Mouse (Mus musculus) erythroblast, embryonic 14.5 days (primary cell): ENCODE results near the gene Fgfr2. TPM values are rescaled to one million over a fixed set of nuclear protein-coding genes. Genes with fewer than 3 reads are reported as not detected.

Experiments
- H3K27me3 ChIP-seq: 2 replicates; pipeline ENCODE4 v1.6.1; 2012; ENCODE audit warnings: inconsistent platforms; ENCODE audit not compliant: control insufficient read depth
- H3K36me3 ChIP-seq: 2 replicates; pipeline ENCODE4 v1.6.1; 2012; ENCODE audit warnings: mild to moderate bottlenecking, inconsistent platforms; ENCODE audit not compliant: control insufficient read depth
- H3K4me1 ChIP-seq: 2 replicates; pipeline ENCODE4 v1.6.1; 2012; ENCODE audit warnings: inconsistent platforms; ENCODE audit not compliant: control insufficient read depth
- H3K4me3 ChIP-seq: replicated peaks from 2 replicates; pipeline ENCODE3; 2012; ENCODE audit warnings: moderate library complexity, mild to moderate bottlenecking, inconsistent platforms
- H3K9me3 ChIP-seq: 2 replicates; pipeline ENCODE4 v1.6.1; 2012; ENCODE audit warnings: low read length, inconsistent platforms, mixed read lengths; ENCODE audit not compliant: control insufficient read depth
- GATA1 ChIP-seq: IDR thresholded peaks from 2 replicates; pipeline ENCODE4 v1.6.1; 2012; ENCODE audit warnings: low read length, inconsistent platforms, mixed read lengths
- TAL1 ChIP-seq: IDR thresholded peaks from 3 replicates; pipeline ENCODE4 v1.6.1; 2012; ENCODE audit warnings: low read length, inconsistent platforms, mixed read lengths
- polyA plus RNA-seq: library from polyadenylated mRNA; stranded (reverse); fragments of >175 nt; gene quantifications from 2 replicates; pipeline ENCODE4 v1.2.3, GENCODE M21; 2012

Fgfr2 gene
- polyA plus RNA-seq, 1 experiment: not detected

GRCm38 (mm10) chr7:132689722-132690121 is 433.4 kb downstream of the Fgfr2 start:
- Histone ChIP-seq H3K4me1 (peaks cover 6% of the 10 kb centered on the region), H3K4me3 (no peak overlapping the region), H3K9me3 (peaks cover 3% of the 10 kb centered on the region; the same call in 1 of the 2 replicates), H3K36me3 (no peaks in the 10 kb centered on the region; the same call in 1 of the 2 replicates), H3K27me3 (no peaks in the 10 kb centered on the region)
- TF ChIP-seq GATA1: no peak
- no peak for TF ChIP-seq TAL1

GRCm38 (mm10) chr7:132688721-132689120 is 434.4 kb downstream of the Fgfr2 start:
- peaks cover 6% of the 10 kb centered on the region for H3K4me1 ChIP-seq
- no peaks in the 10 kb centered on the region for H3K27me3 ChIP-seq
- TF ChIP-seq TAL1: no peak
- TF ChIP-seq GATA1: no peak
- no peaks in the 10 kb centered on the region for H3K36me3 ChIP-seq
- no peak overlapping the region for H3K4me3 ChIP-seq
- H3K9me3 ChIP-seq: no peaks in the 10 kb centered on the region

GRCm38 (mm10) chr7:132687897-132688296 is 435.3 kb downstream of the Fgfr2 start:
- H3K4me3 ChIP-seq: no peak overlapping the region
- H3K4me1 ChIP-seq: peaks cover 6% of the 10 kb centered on the region
- no peaks in the 10 kb centered on the region for H3K36me3 ChIP-seq
- no peaks in the 10 kb centered on the region for H3K27me3 ChIP-seq
- TF ChIP-seq TAL1 (no peak), GATA1 (no peak)
- H3K9me3 ChIP-seq: no peaks in the 10 kb centered on the region

DNA sequence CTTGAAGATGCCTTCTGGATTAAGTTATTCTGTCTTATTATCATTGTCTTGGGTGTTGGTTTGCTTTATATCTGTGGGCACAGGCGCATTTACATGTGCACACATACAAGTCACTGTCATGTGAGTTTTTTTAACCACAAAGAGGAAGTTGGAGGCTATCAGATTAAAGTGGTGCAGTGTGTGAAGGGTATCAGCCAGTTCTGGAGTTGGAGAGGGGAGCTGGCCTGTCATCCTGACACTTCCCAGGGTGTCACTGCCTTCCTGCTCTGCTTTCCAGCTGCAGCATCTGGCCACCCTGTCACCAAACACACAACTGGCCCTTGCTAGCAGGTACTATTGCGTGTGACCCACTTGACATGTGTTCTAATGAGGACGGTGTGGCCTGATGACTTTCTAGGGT is 436.6 kb downstream of the Fgfr2 start:
- no peaks in the 10 kb centered on the region for H3K36me3 ChIP-seq
- no peaks in the 10 kb centered on the region for H3K9me3 ChIP-seq
- H3K27me3 ChIP-seq: no peaks in the 10 kb centered on the region
- no peak overlapping the region for H3K4me3 ChIP-seq
- H3K4me1 ChIP-seq: peaks cover 6% of the 10 kb centered on the region
- TF ChIP-seq TAL1 (no peak), GATA1 (no peak)

DNA sequence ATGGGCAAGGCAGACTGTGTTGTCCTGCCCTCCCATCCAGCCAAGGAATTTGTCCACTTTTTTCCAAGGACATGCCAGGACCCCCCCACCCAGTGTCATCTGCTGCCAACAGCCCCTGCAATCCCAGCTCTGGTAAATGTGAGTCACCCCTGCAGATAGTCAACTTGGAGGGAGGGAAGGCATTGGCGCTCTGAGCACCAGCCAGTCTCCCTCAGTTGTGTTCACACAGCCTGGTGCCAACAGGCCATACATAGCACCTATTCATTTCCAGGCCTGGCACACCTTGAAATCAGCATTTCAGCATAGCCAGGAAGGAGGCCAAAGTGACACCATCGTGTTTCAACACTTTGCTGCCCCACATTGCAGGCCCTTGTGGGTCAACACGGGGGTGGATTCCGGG is 439.2 kb downstream of the Fgfr2 start:
- Histone ChIP-seq H3K9me3 (no peaks in the 10 kb centered on the region), H3K4me1 (peaks cover 15% of the 10 kb centered on the region), H3K27me3 (no peaks in the 10 kb centered on the region), H3K36me3 (no peaks in the 10 kb centered on the region), H3K4me3 (no peak overlapping the region)
- TF ChIP-seq TAL1: no peak
- no peak for TF ChIP-seq GATA1

DNA sequence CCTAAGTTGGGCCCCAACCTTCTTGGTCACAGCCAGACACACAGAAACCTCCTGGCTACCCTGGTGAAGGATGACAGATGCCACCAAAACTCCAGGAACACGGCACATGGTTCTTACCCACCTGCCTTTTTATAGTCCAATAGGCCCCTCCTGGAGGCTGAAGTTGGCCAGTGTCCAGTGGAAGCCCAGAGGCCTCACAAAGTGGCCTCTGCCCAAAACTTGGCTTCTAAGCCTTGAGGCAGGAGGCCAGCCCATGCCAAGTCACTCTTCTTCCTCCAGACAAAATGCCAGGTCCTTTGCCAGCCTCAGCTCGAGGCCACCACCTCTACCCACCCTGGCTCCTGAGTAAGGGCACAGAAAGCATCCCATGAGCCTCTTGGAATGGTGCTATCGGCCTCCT is 440.2 kb downstream of the Fgfr2 start:
- no peak overlapping the region for H3K4me3 ChIP-seq
- no peaks in the 10 kb centered on the region for H3K27me3 ChIP-seq
- H3K36me3 ChIP-seq: no peaks in the 10 kb centered on the region
- H3K4me1 ChIP-seq: peaks cover 15% of the 10 kb centered on the region
- no peaks in the 10 kb centered on the region for H3K9me3 ChIP-seq
- TF ChIP-seq TAL1 (no peak), GATA1 (no peak)

GRCm38 (mm10) chr7:132682336-132682735 is 440.8 kb downstream of the Fgfr2 start:
- no peaks in the 10 kb centered on the region for H3K27me3 ChIP-seq
- no peaks in the 10 kb centered on the region for H3K9me3 ChIP-seq
- TF ChIP-seq GATA1 (no peak), TAL1 (no peak)
- H3K36me3 ChIP-seq: no peaks in the 10 kb centered on the region
- peaks cover 15% of the 10 kb centered on the region for H3K4me1 ChIP-seq
- H3K4me3 ChIP-seq: no peak overlapping the region

DNA sequence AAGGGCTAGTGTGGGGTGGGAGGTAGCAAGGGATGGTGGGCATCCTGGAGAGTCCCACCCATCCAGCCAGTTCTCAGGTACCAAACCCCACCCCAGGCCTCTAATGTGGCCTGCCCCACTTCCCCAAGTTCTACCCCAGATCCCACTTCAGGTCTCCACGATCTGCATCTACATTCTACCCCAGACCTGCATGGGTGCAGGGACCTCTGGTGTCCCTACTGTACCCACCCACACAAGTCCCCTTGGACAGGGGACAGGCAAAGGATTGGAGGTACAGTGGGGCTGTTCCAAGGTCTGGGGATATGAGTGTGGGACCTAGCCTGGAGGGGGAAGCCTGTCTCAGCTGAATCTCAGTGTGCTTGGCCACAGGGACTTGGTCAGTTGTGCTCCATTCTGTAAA is 441.3 kb downstream of the Fgfr2 start:
- Histone ChIP-seq H3K4me3 (no peak overlapping the region), H3K36me3 (no peaks in the 10 kb centered on the region), H3K4me1 (peaks cover 12% of the 10 kb centered on the region), H3K27me3 (no peaks in the 10 kb centered on the region), H3K9me3 (no peaks in the 10 kb centered on the region)
- no peak for TF ChIP-seq GATA1
- no peak for TF ChIP-seq TAL1

- Histone ChIP-seq H3K4me1 (peaks cover 9% of the 10 kb centered on the region), H3K27me3 (no peaks in the 10 kb centered on the region), H3K9me3 (no peaks in the 10 kb centered on the region), H3K4me3 (no peak overlapping the region), H3K36me3 (no peaks in the 10 kb centered on the region)
- TF ChIP-seq TAL1 (no peak), GATA1 (no peak)
Observed at GRCm38 (mm10) chr7:132681296-132681695, 441.9 kb downstream of the Fgfr2 start.

GRCm38 (mm10) chr7:132679549-132679948 is 443.6 kb downstream of the Fgfr2 start:
- no peaks in the 10 kb centered on the region for H3K9me3 ChIP-seq
- H3K36me3 ChIP-seq: no peaks in the 10 kb centered on the region
- H3K4me1 ChIP-seq: peaks cover 9% of the 10 kb centered on the region
- TF ChIP-seq TAL1: no peak
- H3K27me3 ChIP-seq: no peaks in the 10 kb centered on the region
- H3K4me3 ChIP-seq: no peak overlapping the region

DNA sequence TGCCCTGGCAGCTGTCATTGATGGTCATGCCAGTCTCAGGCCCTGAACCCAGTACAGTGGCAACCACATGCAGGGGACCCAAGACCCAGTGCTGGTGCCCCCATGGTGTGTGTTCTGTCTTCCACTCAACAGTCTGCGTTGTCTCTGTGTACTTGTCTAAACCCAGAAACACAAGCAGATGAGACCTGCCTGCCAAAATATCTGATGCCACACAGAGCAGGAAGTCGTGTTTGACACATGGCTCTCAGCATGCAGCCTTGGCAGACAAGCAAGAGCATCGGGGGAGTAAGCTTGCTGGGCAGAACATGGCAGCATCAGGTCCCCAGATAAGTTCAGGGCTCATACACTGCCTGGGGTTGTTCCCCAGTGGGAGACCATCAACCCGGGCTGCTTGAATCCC is 444.0 kb downstream of the Fgfr2 start:
- Histone ChIP-seq H3K9me3 (no peaks in the 10 kb centered on the region), H3K36me3 (no peaks in the 10 kb centered on the region), H3K4me1 (peaks cover 9% of the 10 kb centered on the region), H3K27me3 (no peaks in the 10 kb centered on the region), H3K4me3 (no peak overlapping the region)
- TF ChIP-seq GATA1: no peak
- no peak for TF ChIP-seq TAL1
